Mouse (Mus musculus): ENCODE data around the gene Gmnc. TPM values are rescaled to one million over a fixed set of nuclear protein-coding genes. Genes with fewer than 3 reads are reported as not detected.

Gene Gmnc
- polyA plus RNA-seq, 1 experiment from 2014 or later = 0.08 TPM

GRCm38 (mm10) chr16:26876885-26877284 is 114.6 kb downstream of the Gmnc start:
- no peaks in the 10 kb centered on the region for H3K9me3 ChIP-seq (replicated peaks; ENCODE audit: control insufficient read depth, low read length)
- WGBS = 65% methylated on average over 3 of the region's 3 CpGs

More at GRCm38 (mm10) chr16:26876885-26877284, 114.6 kb downstream of the Gmnc start:
- no peak for ATAC-seq (replicated peaks; ENCODE audit: extremely low read depth, insufficient read depth, low FRiP score)
- H3K36me3 ChIP-seq (ENCODE audit: control insufficient read depth, insufficient read depth) = no peaks in the 10 kb centered on the region
- H3K27me3 ChIP-seq (ENCODE audit: control insufficient read depth, insufficient read depth, low read length) = no peaks in the 10 kb centered on the region
- H3K4me1 ChIP-seq (ENCODE audit: control insufficient read depth, insufficient read depth, low read length) = no peaks in the 10 kb centered on the region
- H3K4me3 ChIP-seq (ENCODE audit: low read length) = no peak overlapping the region
- H3K27ac ChIP-seq (ENCODE audit: low read length) = no peak overlapping the region
- no peak overlapping the region for H3K9ac ChIP-seq (ENCODE audit: low read length)
- no peak overlapping the region for H3K4me2 ChIP-seq (ENCODE audit: low read depth, low read length)

All from heart, embryonic 16.5 days (tissue).